Mouse (Mus musculus): ENCODE measurements around the gene Mkrn2. TPM values are rescaled to one million over a fixed set of nuclear protein-coding genes. Genes with fewer than 3 reads are reported as not detected.
"Not testable (repeated sequence)": the region's sequence is repeated elsewhere in the genome, so short reads cannot be mapped to it uniquely, and the experiment has no call there.

Gene Mkrn2
- polyA plus RNA-seq, 1 experiment from 2014 or later, result 19.6 TPM

DNA sequence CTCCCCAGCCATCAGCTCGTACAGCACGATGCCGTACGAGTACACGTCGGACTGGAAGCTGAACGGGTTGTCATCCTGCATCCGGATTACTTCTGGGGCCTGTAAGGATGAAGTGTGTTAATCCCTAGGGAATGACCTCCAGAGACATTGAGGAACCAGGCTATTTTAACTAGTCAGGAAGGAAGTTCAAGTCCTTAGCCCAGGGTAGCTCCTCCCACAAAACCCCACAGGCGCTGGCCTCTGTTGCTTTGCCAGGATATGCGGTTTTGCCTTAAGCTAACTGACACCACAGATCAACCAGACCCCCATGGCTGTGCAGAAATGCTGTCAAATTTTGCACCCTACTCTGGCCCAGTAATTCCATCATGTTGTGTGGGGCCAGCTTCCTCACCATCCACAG, 18.1 kb downstream of the Mkrn2 start:
- no peak overlapping the region for H3K27ac ChIP-seq (ENCODE audit: low read depth, low read length)
- H3K4me2 ChIP-seq (replicated peaks; ENCODE audit: low read depth, low read length), result no peak overlapping the region
- DNase-seq (ENCODE audit: low spot score), result no peak
- WGBS, result 93% methylated on average over 10 of the region's 10 CpGs
- peaks cover 32% of the 10 kb centered on the region for H3K36me3 ChIP-seq (ENCODE audit: control insufficient read depth, insufficient read depth, low read length)
- no peaks in the 10 kb centered on the region for H3K4me1 ChIP-seq (replicated peaks; ENCODE audit: control insufficient read depth, insufficient read depth, low read length)
- no peak overlapping the region for H3K9ac ChIP-seq (ENCODE audit: low read depth, low read length)
- ATAC-seq (ENCODE audit: low FRiP score), result no peak
- no peak overlapping the region for H3K4me3 ChIP-seq (ENCODE audit: low read depth, low read length)
- H3K9me3 ChIP-seq (ENCODE audit: control insufficient read depth, low read length), result no peaks in the 10 kb centered on the region
- no peaks in the 10 kb centered on the region for H3K27me3 ChIP-seq (ENCODE audit: control insufficient read depth, insufficient read depth, low read length)

DNA sequence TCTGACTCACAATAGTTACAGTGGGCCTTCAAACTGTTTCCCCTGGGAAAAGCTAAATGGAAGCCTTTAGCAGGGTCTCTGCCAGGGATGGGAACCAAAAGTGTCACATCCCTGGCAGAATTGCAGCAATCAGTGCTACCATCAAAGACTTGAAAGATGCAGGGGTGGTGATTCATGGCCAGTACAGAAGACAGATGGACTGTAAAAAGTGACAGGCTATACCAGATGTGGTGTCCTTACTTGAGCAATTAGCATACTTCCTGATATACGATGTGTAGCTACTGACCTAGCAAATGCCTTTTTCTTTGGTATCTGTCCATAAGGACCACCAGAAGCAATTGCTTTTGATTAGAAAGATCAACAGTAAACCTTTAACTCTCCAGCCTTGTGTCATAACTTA, 19.2 kb downstream of the Mkrn2 start:
- no peaks in the 10 kb centered on the region for H3K4me1 ChIP-seq (replicated peaks; ENCODE audit: control insufficient read depth, insufficient read depth, low read length)
- H3K9ac ChIP-seq (ENCODE audit: low read depth, low read length), result no peak overlapping the region
- ATAC-seq (ENCODE audit: low FRiP score) (no peak), DNase-seq (ENCODE audit: low spot score) (no peak)
- no peaks in the 10 kb centered on the region for H3K27me3 ChIP-seq (ENCODE audit: control insufficient read depth, insufficient read depth, low read length)
- no peaks in the 10 kb centered on the region for H3K9me3 ChIP-seq (ENCODE audit: control insufficient read depth, low read length)
- H3K36me3 ChIP-seq (ENCODE audit: control insufficient read depth, insufficient read depth, low read length), result peaks cover 33% of the 10 kb centered on the region
- no peak overlapping the region for H3K4me2 ChIP-seq (replicated peaks; ENCODE audit: low read depth, low read length)
- 83% methylated on average over 1 of the region's 1 CpGs for WGBS
- H3K27ac ChIP-seq (ENCODE audit: low read depth, low read length), result no peak overlapping the region
- no peak overlapping the region for H3K4me3 ChIP-seq (ENCODE audit: low read depth, low read length)

DNA sequence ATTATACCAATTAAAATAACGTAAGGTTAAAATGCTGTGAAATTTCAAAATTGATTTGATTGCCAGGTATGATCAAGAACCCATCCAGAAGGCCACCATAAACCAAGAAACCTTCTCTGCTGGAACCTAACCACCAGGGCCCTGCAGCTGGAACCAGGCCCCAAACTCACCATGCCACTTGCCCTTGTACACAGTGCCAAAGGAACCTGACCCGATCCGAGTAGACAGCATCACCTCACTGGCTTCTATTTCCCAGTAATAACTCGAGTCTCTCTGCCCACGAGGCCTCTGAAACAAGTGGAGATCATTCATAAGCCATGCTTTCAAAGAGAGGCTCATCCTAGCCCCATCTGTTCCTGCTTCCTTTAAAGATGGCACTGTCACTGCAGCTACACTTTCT, 24.4 kb downstream of the Mkrn2 start:
- no peak overlapping the region for H3K4me3 ChIP-seq (ENCODE audit: low read depth, low read length)
- no peak for ATAC-seq (ENCODE audit: low FRiP score)
- DNase-seq (ENCODE audit: low spot score), result no peak
- H3K4me2 ChIP-seq (replicated peaks; ENCODE audit: low read depth, low read length), result no peak overlapping the region
- WGBS, result 96% methylated on average over 5 of the region's 5 CpGs
- H3K36me3 ChIP-seq (ENCODE audit: control insufficient read depth, insufficient read depth, low read length), result peaks cover 10% of the 10 kb centered on the region; the same call in 1 of the 2 replicates
- H3K4me1 ChIP-seq (replicated peaks; ENCODE audit: control insufficient read depth, insufficient read depth, low read length), result no peaks in the 10 kb centered on the region
- no peak overlapping the region for H3K27ac ChIP-seq (ENCODE audit: low read depth, low read length)
- no peaks in the 10 kb centered on the region for H3K9me3 ChIP-seq (ENCODE audit: control insufficient read depth, low read length)
- no peak overlapping the region for H3K9ac ChIP-seq (ENCODE audit: low read depth, low read length)
- no peaks in the 10 kb centered on the region for H3K27me3 ChIP-seq (ENCODE audit: control insufficient read depth, insufficient read depth, low read length)

DNA sequence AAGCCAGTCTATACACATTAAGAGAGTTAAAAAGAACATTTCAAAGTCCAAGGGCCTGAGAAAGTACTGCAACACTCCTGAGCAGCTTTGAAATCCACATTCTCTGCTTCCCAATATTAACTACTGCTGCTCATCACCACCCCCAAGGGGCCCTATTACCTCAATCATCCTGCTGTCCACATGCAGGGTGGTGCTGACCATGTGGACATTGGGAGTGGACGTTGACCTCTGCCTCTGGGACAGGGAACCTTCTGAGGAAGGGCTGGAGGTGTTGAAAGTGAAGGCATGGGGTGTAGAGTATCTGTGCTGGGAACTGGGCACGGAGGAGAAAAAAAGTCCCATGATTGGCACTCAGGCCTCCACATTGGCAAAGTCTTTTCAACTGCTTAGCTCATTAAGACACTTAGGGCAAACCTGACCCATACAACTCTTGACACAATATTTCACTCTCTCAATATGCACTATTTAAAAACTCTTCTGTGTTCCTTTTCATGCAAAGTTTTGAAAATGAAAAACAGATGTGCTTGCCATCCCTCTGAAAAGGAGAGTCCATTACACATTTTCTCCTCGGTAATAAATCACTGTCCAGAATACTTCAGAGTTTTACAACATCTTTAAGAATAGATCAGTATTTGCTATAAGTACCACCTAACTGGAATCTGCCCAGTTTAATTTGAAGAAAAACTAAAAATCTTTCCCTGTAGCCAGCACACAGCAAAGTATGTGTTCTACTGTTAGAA, 29.5 kb downstream of the Mkrn2 start:
- Histone ChIP-seq H3K4me1 (replicated peaks; ENCODE audit: control insufficient read depth, insufficient read depth, low read length) (no peaks in the 10 kb centered on the region), H3K4me2 (replicated peaks; ENCODE audit: low read depth, low read length) (no peak overlapping the region), H3K4me3 (ENCODE audit: low read depth, low read length) (no peak overlapping the region), H3K27ac (ENCODE audit: low read depth, low read length) (no peak overlapping the region), H3K36me3 (ENCODE audit: control insufficient read depth, insufficient read depth, low read length) (peaks cover 3% of the 10 kb centered on the region; the same call in 1 of the 2 replicates), H3K9me3 (ENCODE audit: control insufficient read depth, low read length) (no peaks in the 10 kb centered on the region), H3K27me3 (ENCODE audit: control insufficient read depth, insufficient read depth, low read length) (no peaks in the 10 kb centered on the region), H3K9ac (ENCODE audit: low read depth, low read length) (no peak overlapping the region)
- DNase-seq (ENCODE audit: low spot score), result no peak
- 87% methylated on average over 3 of the region's 3 CpGs for WGBS
- no peak for ATAC-seq (ENCODE audit: low FRiP score)

DNA sequence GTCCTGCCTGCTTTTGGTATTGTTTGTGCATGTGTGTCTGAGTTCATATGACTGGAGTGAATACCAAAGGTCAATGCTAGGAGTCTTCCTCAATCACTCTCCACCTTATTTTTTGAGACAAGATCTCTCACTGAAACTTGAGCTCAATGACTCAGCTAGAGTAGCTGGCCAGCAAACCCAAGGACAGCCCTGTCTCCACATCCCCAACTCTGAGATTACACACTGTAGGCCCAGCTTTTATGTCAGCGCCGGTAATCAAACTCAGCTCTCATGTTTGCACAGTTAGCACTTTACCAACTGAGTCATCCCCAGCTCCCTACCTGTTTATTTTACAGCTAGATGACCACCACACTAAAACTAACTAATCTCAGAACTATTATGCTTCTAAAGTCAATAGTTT, 32.3 kb downstream of the Mkrn2 start:
- H3K27me3 ChIP-seq (ENCODE audit: control insufficient read depth, insufficient read depth, low read length), result no peaks in the 10 kb centered on the region
- 89% methylated on average over 2 of the region's 2 CpGs for WGBS
- no peaks in the 10 kb centered on the region for H3K9me3 ChIP-seq (ENCODE audit: control insufficient read depth, low read length)
- ATAC-seq (ENCODE audit: low FRiP score), result no peak
- H3K4me3 ChIP-seq (ENCODE audit: low read depth, low read length), result no peak overlapping the region
- no peak overlapping the region for H3K9ac ChIP-seq (ENCODE audit: low read depth, low read length)
- no peak overlapping the region for H3K4me2 ChIP-seq (replicated peaks; ENCODE audit: low read depth, low read length)
- no peak for DNase-seq (ENCODE audit: low spot score)
- no peak overlapping the region for H3K27ac ChIP-seq (ENCODE audit: low read depth, low read length)
- H3K4me1 ChIP-seq (replicated peaks; ENCODE audit: control insufficient read depth, insufficient read depth, low read length), result no peaks in the 10 kb centered on the region
- H3K36me3 ChIP-seq (ENCODE audit: control insufficient read depth, insufficient read depth, low read length), result peaks cover 5% of the 10 kb centered on the region; the same call in 1 of the 2 replicates

DNA sequence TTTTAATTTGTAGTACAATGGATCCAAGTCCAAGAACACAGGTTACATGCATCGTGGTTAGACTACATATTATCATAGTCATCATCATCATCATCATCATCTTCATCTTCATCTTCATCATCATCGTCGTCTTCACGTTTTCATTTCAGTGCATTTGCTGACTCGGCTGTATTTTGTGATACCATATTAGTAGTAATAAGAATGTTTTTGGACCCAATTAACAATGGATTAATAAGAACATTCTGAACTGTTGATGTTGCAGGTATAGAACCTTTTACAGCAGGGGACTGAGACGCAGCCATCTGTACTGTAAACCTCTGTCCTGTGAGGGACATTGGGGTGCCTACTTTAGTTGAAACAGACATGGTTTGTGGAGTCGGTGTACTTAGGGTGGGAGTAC, 36.5 kb downstream of the Mkrn2 start:
- not testable (repeated sequence) for H3K4me3 ChIP-seq (ENCODE audit: low read depth, low read length); H3K4me2 ChIP-seq (replicated peaks; ENCODE audit: low read depth, low read length); H3K9ac ChIP-seq (ENCODE audit: low read depth, low read length); H3K4me1 ChIP-seq (replicated peaks; ENCODE audit: control insufficient read depth, insufficient read depth, low read length); H3K27ac ChIP-seq (ENCODE audit: low read depth, low read length); H3K9me3 ChIP-seq (ENCODE audit: control insufficient read depth, low read length); H3K27me3 ChIP-seq (ENCODE audit: control insufficient read depth, insufficient read depth, low read length); H3K36me3 ChIP-seq (ENCODE audit: control insufficient read depth, insufficient read depth, low read length); ATAC-seq (ENCODE audit: low FRiP score); DNase-seq (ENCODE audit: low spot score)
- 94% methylated on average over 7 of the region's 7 CpGs for WGBS

DNA sequence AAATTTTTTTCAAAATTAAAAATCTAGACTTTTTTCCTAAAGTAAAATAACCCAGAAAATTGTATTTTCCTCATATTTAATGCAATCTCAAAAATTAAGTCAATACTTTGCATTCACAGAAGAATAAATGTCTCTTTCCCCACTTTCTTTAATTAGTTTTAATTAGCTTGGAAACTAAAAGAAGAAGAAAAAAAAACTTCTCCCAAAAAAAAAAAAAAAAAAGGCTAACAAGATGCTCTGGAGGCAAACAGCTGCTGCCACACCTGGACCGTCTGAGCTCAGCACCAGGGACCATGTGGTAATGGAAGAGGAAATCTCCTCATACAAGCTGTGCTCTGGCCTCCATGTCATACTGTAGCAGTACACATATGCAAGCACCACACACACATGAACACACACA, 41.6 kb downstream of the Mkrn2 start:
- 80% methylated on average over 1 of the region's 1 CpGs for WGBS
- Histone ChIP-seq H3K27ac (ENCODE audit: low read depth, low read length) (no peak overlapping the region), H3K9me3 (ENCODE audit: control insufficient read depth, low read length) (no peaks in the 10 kb centered on the region), H3K27me3 (ENCODE audit: control insufficient read depth, insufficient read depth, low read length) (no peaks in the 10 kb centered on the region), H3K4me2 (replicated peaks; ENCODE audit: low read depth, low read length) (no peak overlapping the region), H3K36me3 (ENCODE audit: control insufficient read depth, insufficient read depth, low read length) (0 out of 2 replicates have a peak, but pooled peaks cover 2% of the 10 kb centered on the region), H3K4me1 (replicated peaks; ENCODE audit: control insufficient read depth, insufficient read depth, low read length) (no peaks in the 10 kb centered on the region), H3K9ac (ENCODE audit: low read depth, low read length) (no peak overlapping the region), H3K4me3 (ENCODE audit: low read depth, low read length) (no peak overlapping the region)
- DNase-seq (ENCODE audit: low spot score) (no peak), ATAC-seq (ENCODE audit: low FRiP score) (no peak)

DNA sequence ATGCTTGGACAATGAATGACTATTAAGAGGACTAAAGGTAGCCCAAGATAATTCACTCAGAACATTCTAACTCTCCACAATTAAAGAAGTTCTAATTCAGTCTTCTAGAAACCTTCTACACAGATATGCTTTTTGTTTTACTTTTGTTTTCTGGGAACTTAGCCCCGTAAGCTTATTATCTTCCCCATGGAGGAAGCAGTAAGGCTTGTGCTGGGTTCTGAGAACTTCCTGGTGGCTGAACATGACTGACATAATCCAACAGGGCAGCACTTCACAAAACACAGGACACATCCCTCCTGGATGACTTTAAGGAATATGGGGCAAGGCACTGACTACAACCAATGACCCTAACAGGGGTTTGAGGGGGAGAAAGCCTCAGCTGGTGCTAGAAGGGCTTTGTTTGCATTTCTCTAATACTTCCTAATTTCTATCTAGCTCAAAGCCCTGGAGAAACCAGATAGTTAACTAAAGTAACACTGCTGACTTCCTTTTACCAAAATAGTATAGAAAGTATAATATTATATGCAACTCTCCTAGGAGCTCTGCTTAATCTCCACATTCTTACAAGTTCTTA, 48.2 kb downstream of the Mkrn2 start:
- ATAC-seq (ENCODE audit: low FRiP score), result no peak
- no peaks in the 10 kb centered on the region for H3K4me1 ChIP-seq (replicated peaks; ENCODE audit: control insufficient read depth, insufficient read depth, low read length)
- no peak for DNase-seq (ENCODE audit: low spot score)
- H3K36me3 ChIP-seq (ENCODE audit: control insufficient read depth, insufficient read depth, low read length), result no peaks in the 10 kb centered on the region
- no peak overlapping the region for H3K4me3 ChIP-seq (ENCODE audit: low read depth, low read length)
- no peaks in the 10 kb centered on the region for H3K27me3 ChIP-seq (ENCODE audit: control insufficient read depth, insufficient read depth, low read length)
- no peak overlapping the region for H3K9ac ChIP-seq (ENCODE audit: low read depth, low read length)
- WGBS, result 87% methylated on average over 1 of the region's 1 CpGs
- H3K9me3 ChIP-seq (ENCODE audit: control insufficient read depth, low read length), result no peaks in the 10 kb centered on the region
- no peak overlapping the region for H3K4me2 ChIP-seq (replicated peaks; ENCODE audit: low read depth, low read length)
- no peak overlapping the region for H3K27ac ChIP-seq (ENCODE audit: low read depth, low read length)
